Mouse (Mus musculus) layer of hippocampus, postnatal 25 days (tissue): ENCODE data around the gene Sympk. TPM values are rescaled to one million over a fixed set of nuclear protein-coding genes. Genes with fewer than 3 reads are reported as not detected.

Source experiments
- DNase-seq, 2 experiments: peaks; one replicate each; pipeline ENCODE4 v3.0.0; 2022; ENCODE audit warnings: mixed read lengths in 2 of 2, low spot score in 1 of 2; ENCODE audit errors: extremely low spot score in 1 of 2
- total RNA-seq, 2 experiments: library from RNA; stranded (reverse); gene quantifications; 2 replicates each; pipeline ENCODE4 v1.2.3; 2021

Sympk gene
- total RNA-seq, 2 experiments from 2014 or later: 111 to 113 TPM

- peak; percentile 58 to 79 for DNase-seq
Observed at GRCm38 (mm10) chr7:19006476-19006875, 17.7 kb upstream of the Sympk start.

GRCm38 (mm10) chr7:19007026-19007977, 16.9 kb upstream of the Sympk start:
- DNase-seq: no peak

GRCm38 (mm10) chr7:19010581-19010980, 13.6 kb upstream of the Sympk start:
- no peak for DNase-seq

- DNase-seq: no peak
Observed at GRCm38 (mm10) chr7:19012025-19012621, 12.1 kb upstream of the Sympk start.

DNA sequence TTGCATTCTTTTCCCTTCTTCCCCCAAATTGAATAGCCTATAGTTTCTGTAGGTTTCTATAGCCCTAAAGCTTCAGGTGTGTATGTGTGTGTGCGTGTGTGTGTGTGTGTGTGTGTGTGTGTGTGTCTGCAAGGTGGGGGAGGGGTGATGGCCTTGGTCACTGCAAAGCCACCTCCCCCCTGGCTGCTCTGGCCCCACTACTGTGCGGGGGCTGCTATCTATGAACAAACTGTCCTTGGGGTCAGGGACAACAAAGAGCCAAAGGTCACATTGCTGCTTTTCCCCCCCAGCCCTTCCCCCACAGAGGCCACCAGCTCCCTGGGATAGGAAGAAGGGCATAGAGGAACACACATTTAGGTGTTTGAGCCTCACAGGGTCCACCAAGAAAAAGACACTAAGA, 11.3 kb upstream of the Sympk start:
- DNase-seq: no peak

- no peak for DNase-seq
Observed at GRCm38 (mm10) chr7:19014452-19014851, 9.7 kb upstream of the Sympk start.

DNA sequence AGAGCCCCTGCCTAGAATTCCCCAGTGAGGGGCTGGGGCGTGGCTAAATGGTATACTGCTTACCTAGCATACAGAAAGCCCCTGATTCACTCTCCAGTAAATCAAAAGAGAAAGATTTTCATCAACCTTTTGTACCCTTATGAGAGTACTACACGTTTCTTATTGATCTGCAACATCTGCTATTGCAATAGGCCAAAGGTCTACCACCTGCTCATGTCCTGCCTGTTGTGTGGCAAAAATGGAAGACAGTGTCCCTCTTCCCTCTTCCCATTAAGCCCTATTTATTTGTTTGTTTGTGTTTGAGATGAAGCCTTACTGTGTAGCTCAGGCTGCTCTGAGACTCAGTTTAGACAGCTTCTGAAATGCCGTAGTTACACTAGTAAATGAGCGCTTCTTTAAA, 8.1 kb upstream of the Sympk start:
- no peak for DNase-seq

GRCm38 (mm10) chr7:19017909-19018308, 6.3 kb upstream of the Sympk start:
- no peak for DNase-seq

- DNase-seq: no peak
Observed at GRCm38 (mm10) chr7:19021048-19021447, 3.1 kb upstream of the Sympk start.

- DNase-seq: no peak
Observed at GRCm38 (mm10) chr7:19022189-19022958, 1.8 kb upstream of the Sympk start.

- no peak for DNase-seq
Observed at GRCm38 (mm10) chr7:19023357-19023814, 791 bp upstream of the Sympk start, which contains the start of gene Foxa3. TSS of gene Foxa3 (minus strand) at chr7:19023538.

DNA sequence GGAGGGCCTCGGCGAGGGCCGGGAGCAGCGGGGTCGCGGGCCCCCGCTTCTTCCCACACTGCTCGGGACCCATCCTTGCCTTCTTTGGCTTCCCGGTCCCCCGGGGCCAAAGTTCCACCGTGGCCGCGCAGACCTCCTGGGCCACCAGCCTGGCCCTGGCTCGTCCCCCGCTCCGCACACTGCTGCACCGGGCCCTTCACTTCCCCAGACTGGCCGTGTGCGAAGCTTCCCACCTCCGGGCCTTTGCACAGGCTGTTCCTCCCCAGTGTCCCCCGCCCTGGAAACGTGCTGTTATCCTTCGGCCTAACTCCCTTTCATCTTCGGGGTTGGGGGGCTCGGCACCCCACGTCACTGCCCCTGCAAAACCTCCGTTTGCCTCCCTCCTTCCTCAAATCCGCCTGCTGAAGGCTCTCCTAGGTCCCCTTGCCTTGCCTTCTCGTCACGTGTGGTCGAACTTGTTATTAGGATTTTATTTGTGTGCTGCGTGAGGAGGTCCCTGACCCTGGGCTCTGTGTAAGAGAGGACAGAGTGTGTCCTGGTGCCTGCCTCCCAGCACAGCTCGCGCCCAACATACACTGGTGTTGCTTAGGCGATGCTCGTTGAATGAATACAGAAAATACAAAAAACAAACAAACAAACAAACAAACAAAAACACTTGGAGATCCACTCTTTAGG, 541 bp downstream of the Sympk start:
- peak in 1 of 2 experiments; percentile 26 for DNase-seq

DNA sequence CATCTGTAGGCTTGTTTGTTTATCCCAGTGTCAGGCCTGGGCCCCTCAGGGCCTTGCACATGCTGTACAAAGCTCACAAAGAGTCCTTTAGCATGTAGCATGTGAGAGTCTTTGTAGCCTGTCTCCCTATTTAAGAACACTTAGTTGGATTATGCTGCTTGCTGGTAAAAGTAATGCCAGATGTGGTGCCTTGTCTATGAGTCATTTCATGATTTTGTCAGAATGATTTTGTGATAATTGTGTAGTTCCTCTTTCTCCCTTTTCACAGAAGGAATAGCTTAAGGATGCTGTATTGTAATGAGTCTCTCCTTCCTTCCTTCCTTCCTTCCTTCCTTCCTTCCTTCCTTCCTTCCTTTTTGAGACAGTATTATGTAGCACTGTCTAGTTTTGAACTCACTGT, 3.9 kb downstream of the Sympk start:
- DNase-seq: no peak

- peak in 1 of 2 experiments; percentile 43 for DNase-seq
Observed at GRCm38 (mm10) chr7:19029084-19029653, 5.0 kb downstream of the Sympk start.

GRCm38 (mm10) chr7:19031641-19032040, 7.5 kb downstream of the Sympk start:
- no peak for DNase-seq

GRCm38 (mm10) chr7:19044616-19045015, 20.4 kb downstream of the Sympk start:
- no peak for DNase-seq

DNA sequence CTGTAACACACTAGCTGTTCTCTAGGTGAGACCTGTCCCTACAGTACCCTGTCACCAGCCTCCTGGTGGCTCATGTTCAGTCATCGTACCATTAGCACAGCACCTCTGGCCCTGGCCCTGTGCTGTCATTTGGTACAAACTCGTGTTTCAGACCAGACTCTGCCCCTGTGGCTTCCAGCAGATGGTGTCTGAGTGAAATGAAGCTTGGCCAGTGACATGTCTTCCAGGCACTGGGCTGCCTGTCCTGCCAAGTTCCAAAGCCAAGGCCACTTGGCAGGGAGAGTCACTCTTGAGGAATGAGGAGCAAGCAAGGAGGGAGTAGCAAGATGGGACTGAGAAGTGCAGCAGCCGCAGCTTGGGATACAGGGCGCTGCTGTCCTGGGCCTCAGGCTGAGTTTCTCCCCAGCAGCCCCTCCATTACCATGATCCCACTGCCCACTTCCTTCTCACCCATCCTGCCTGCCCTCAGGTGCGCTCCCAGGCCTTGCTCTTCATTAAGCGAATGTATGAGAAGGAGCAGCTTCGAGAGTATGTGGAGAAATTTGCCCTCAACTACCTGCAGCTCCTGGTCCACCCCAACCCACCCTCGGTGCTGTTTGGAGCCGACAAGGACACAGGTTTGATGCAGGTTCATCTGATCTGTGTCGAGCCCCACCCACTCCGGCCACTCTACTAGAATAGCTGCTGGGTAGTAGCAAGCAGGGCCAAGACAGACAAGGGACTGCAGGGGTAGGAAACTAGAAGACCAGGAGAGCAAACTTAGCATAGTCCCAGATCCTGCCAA, 22.3 kb downstream of the Sympk start:
- DNase-seq: no peak

DNA sequence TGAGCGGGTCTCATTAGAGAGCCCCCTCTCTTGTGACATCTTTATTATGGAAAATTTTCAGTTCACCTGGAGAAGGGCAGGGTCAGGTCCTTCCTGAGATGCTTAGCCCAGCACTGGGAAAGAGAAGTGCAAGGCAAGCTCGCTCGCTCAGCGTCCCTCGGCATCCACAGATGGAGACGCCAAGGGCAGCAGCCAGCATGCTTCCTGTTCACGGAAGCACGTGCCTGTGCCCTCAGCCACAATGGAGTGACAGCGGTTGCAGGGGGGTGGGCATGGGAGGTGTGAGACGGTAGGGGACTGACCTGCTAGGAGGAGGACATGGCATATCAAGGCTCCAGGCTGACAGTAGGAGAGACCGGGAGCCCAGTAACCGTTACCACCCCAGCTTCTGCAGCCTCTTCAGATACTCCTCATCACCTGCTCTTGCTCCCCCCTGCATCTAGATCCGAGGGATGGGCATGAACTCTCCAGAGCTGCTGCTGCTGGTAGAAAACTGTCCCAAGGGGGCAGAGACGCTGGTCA, 23.9 kb downstream of the Sympk start:
- DNase-seq: no peak

- no peak for DNase-seq
Observed at GRCm38 (mm10) chr7:19049252-19049651, 25.1 kb downstream of the Sympk start.
